In genomic region chr10:95560394-95560983, GRCm38 (mm10) we compare ENCODE assay signal across 8 mouse cellular contexts. TPM values are rescaled to one million over a fixed set of nuclear protein-coding genes. Genes with fewer than 3 reads are reported as not detected.
DNase-seq lines count a peak whose midpoint lies in the region; ATAC-seq lines count a peak whose summit lies in the region.
"Had no signal": no experiment of that assay in that cellular context is flagged by ENCODE, and none has a peak within 500 bp of the region (broad histone marks: within the 10 kb centered on the region; RNA-seq: fewer than 3 reads in every experiment).

No protein-coding gene starts in this region.

- H3K36me3 ChIP-seq in intestine, embryonic 15.5 days = no peaks in the 10 kb centered on the region
- no peaks in the 10 kb centered on the region for H3K36me3 ChIP-seq in intestine, embryonic 16.5 days (ENCODE audit: control insufficient read depth, insufficient read depth, low read length)
- no peaks in the 10 kb centered on the region for H3K36me3 ChIP-seq in forebrain, embryonic 12.5 days (replicated peaks)
- H3K36me3 ChIP-seq in liver, embryonic 12.5 days = peaks cover 67% of the 10 kb centered on the region

- no peaks in the 10 kb centered on the region for H3K27me3 ChIP-seq in intestine, embryonic 15.5 days (replicated peaks)
- H3K27me3 ChIP-seq in intestine, embryonic 16.5 days (replicated peaks; ENCODE audit: control insufficient read depth, insufficient read depth, low read length) = no peaks in the 10 kb centered on the region
- H3K27me3 ChIP-seq in forebrain, embryonic 12.5 days = no peaks in the 10 kb centered on the region
- H3K27me3 ChIP-seq in liver, embryonic 12.5 days (replicated peaks) = no peaks in the 10 kb centered on the region

- no peak for ATAC-seq in intestine, embryonic 15.5 days
- ATAC-seq in intestine, embryonic 16.5 days = no peak
- no peak for ATAC-seq in forebrain, embryonic 12.5 days (ENCODE audit: low FRiP score)
- ATAC-seq in liver, embryonic 12.5 days = no peak

- peaks cover 20% of the 10 kb centered on the region for H3K4me1 ChIP-seq in intestine, embryonic 15.5 days (replicated peaks)
- peaks cover 19% of the 10 kb centered on the region for H3K4me1 ChIP-seq in intestine, embryonic 16.5 days (ENCODE audit: control insufficient read depth, insufficient read depth, low read length)
- H3K4me1 ChIP-seq in brown adipose tissue, adult 24 weeks (ENCODE audit: control insufficient read depth, insufficient read depth, insufficient read length, low read length) = peaks cover 20% of the 10 kb centered on the region
- peaks cover 31% of the 10 kb centered on the region for H3K4me1 ChIP-seq in forebrain, embryonic 12.5 days
- peaks cover 75% of the 10 kb centered on the region for H3K4me1 ChIP-seq in liver, embryonic 12.5 days

- H3K27ac ChIP-seq in intestine, embryonic 15.5 days = no peak overlapping the region
- H3K27ac ChIP-seq in intestine, embryonic 16.5 days (ENCODE audit: low read length) = no peak overlapping the region
- peak overlapping the region; percentile 25; the same call in 1 of the 2 replicates for H3K27ac ChIP-seq in brown adipose tissue, adult 24 weeks (replicated peaks; ENCODE audit: low read depth, low read length)
- 0 out of 2 replicates have a peak overlapping the region, but pooled peaks have one; percentile 3 for H3K27ac ChIP-seq in forebrain, embryonic 12.5 days
- H3K27ac ChIP-seq in liver, embryonic 12.5 days = peak overlapping the region; percentile 51

- H3K4me2 ChIP-seq in intestine, embryonic 15.5 days (replicated peaks) = 0 out of 2 replicates have a peak overlapping the region, but pooled peaks have one; percentile 15
- H3K4me2 ChIP-seq in intestine, embryonic 16.5 days (ENCODE audit: low read depth, low read length) = no peak overlapping the region
- H3K4me2 ChIP-seq in forebrain, embryonic 12.5 days = peak overlapping the region; percentile 17; the same call in 1 of the 2 replicates
- H3K4me2 ChIP-seq in liver, embryonic 12.5 days = peak overlapping the region; percentile 80

- H3K9ac ChIP-seq in intestine, embryonic 15.5 days = no peak overlapping the region
- H3K9ac ChIP-seq in intestine, embryonic 16.5 days (ENCODE audit: low read depth, low read length) = no peak overlapping the region
- no peak overlapping the region for H3K9ac ChIP-seq in forebrain, embryonic 12.5 days
- peak overlapping the region; percentile 53 for H3K9ac ChIP-seq in liver, embryonic 12.5 days

- no peak overlapping the region for H3K4me3 ChIP-seq in intestine, embryonic 15.5 days (replicated peaks)
- no peak overlapping the region; the same call in 1 of the 2 replicates for H3K4me3 ChIP-seq in intestine, embryonic 16.5 days (ENCODE audit: low read length)
- peak overlapping the region; percentile 21 for H3K4me3 ChIP-seq in brown adipose tissue, adult 24 weeks (ENCODE audit: insufficient read depth, low read depth, low read length)
- H3K4me3 ChIP-seq in forebrain, embryonic 12.5 days (replicated peaks) = 0 out of 2 replicates have a peak overlapping the region, but pooled peaks have one; percentile 7
- H3K4me3 ChIP-seq in liver, embryonic 12.5 days = peak overlapping the region; percentile 93

- H3K9me3 ChIP-seq in intestine, embryonic 15.5 days = no peaks in the 10 kb centered on the region
- no peaks in the 10 kb centered on the region for H3K9me3 ChIP-seq in intestine, embryonic 16.5 days (ENCODE audit: control insufficient read depth, low read length)
- no peaks in the 10 kb centered on the region for H3K9me3 ChIP-seq in forebrain, embryonic 12.5 days
- H3K9me3 ChIP-seq in liver, embryonic 12.5 days (replicated peaks) = no peaks in the 10 kb centered on the region

- 84% methylated on average over 9 of the region's 9 CpGs for WGBS in intestine, embryonic 15.5 days
- 76% methylated on average over 9 of the region's 9 CpGs for WGBS in intestine, embryonic 16.5 days
- WGBS in forebrain, embryonic 12.5 days = 82% methylated on average over 9 of the region's 9 CpGs
- WGBS in liver, embryonic 12.5 days (ENCODE audit: insufficient replicate concordance) = 79% methylated on average over 9 of the region's 9 CpGs

- DNase-seq in thymus, postnatal 10 days (ENCODE audit: low spot score in 2 of 2) = no peak
- DNase-seq in layer of hippocampus, postnatal 25 days (ENCODE audit: extremely low spot score in 1 of 2, low spot score in 1 of 2) = no peak
- DNase-seq: cerebellum, postnatal 36 days had no signal

RNA-seq across cellular contexts. Expression of gene Nudt4, which starts 3.5 kb away (rescaled TPM):
- 59.6 and 62.7 TPM in 2 replicates for polyA plus RNA-seq in intestine, embryonic 15.5 days (2015; fragmentation: Nextera tagmentation; extraction: Ambion mirVana)
- polyA plus RNA-seq in intestine, embryonic 16.5 days (2015; fragmentation: Nextera tagmentation; extraction: Ambion mirVana) = 34.2 and 58.2 TPM in 2 replicates
- 168 and 234 TPM in 2 replicates for polyA plus RNA-seq in brown adipose tissue, adult 24 weeks (2012; ENCODE audit: insufficient read depth, insufficient read length, missing spikeins)
- polyA plus RNA-seq in forebrain, embryonic 12.5 days (2016; fragmentation: Nextera tagmentation; extraction: Ambion mirVana) = 107 and 108 TPM in 2 replicates
- 130 and 134 TPM in 2 replicates for polyA plus RNA-seq in liver, embryonic 12.5 days (2016; fragmentation: Nextera tagmentation; extraction: Ambion mirVana)
- 10 to 100 TPM; 84.4 to 90.5 TPM for total RNA-seq in layer of hippocampus, postnatal 25 days (2021)

RNA-seq across cellular contexts. Expression of gene Ube2n, which starts 45.5 kb away (rescaled TPM):
- polyA plus RNA-seq in intestine, embryonic 15.5 days (2015; fragmentation: Nextera tagmentation; extraction: Ambion mirVana) = 299 and 308 TPM in 2 replicates
- polyA plus RNA-seq in intestine, embryonic 16.5 days (2015; fragmentation: Nextera tagmentation; extraction: Ambion mirVana) = 251 and 288 TPM in 2 replicates
- 99.2 and 117 TPM in 2 replicates for polyA plus RNA-seq in brown adipose tissue, adult 24 weeks (2012; ENCODE audit: insufficient read depth, insufficient read length, missing spikeins)
- 439 and 463 TPM in 2 replicates for polyA plus RNA-seq in forebrain, embryonic 12.5 days (2016; fragmentation: Nextera tagmentation; extraction: Ambion mirVana)
- 191 and 193 TPM in 2 replicates for polyA plus RNA-seq in liver, embryonic 12.5 days (2016; fragmentation: Nextera tagmentation; extraction: Ambion mirVana)
- 100 to 1,000 TPM; 186 to 197 TPM for total RNA-seq in layer of hippocampus, postnatal 25 days (2021)

RNA-seq across cellular contexts. Expression of gene Mrpl42, which starts 58.7 kb away (rescaled TPM):
- polyA plus RNA-seq in intestine, embryonic 15.5 days (2015; fragmentation: Nextera tagmentation; extraction: Ambion mirVana) = 386 and 401 TPM in 2 replicates
- 346 and 385 TPM in 2 replicates for polyA plus RNA-seq in intestine, embryonic 16.5 days (2015; fragmentation: Nextera tagmentation; extraction: Ambion mirVana)
- polyA plus RNA-seq in brown adipose tissue, adult 24 weeks (2012; ENCODE audit: insufficient read depth, insufficient read length, missing spikeins) = 749 and 770 TPM in 2 replicates
- 297 and 314 TPM in 2 replicates for polyA plus RNA-seq in forebrain, embryonic 12.5 days (2016; fragmentation: Nextera tagmentation; extraction: Ambion mirVana)
- polyA plus RNA-seq in liver, embryonic 12.5 days (2016; fragmentation: Nextera tagmentation; extraction: Ambion mirVana) = 248 and 264 TPM in 2 replicates
- total RNA-seq in layer of hippocampus, postnatal 25 days (2021) = 10 to 100 TPM; 77.2 to 77.9 TPM

Comparison
In these comparisons a context has a peak if more than half of its experiments do, and no peak if none do; other contexts are left out.
1. H3K27ac ChIP-seq: peak in brown adipose tissue, adult 24 weeks (single experiment), forebrain, embryonic 12.5 days (single experiment) and liver, embryonic 12.5 days (single experiment); none in intestine, embryonic 15.5 days (single experiment) and intestine, embryonic 16.5 days (single experiment).
2. H3K4me3 ChIP-seq: peak in brown adipose tissue, adult 24 weeks (single experiment), forebrain, embryonic 12.5 days (single experiment) and liver, embryonic 12.5 days (single experiment); none in intestine, embryonic 15.5 days (single experiment) and intestine, embryonic 16.5 days (single experiment).